Mouse (Mus musculus) ovary, postnatal 36 days (tissue): Measurements from ENCODE around the gene Hao1.

ENCODE experiments used
- DNase-seq: peaks from one replicate; pipeline ENCODE4 v3.0.0; 2022; ENCODE audit warnings: low spot score, mixed read lengths

The Hao1 gene

DNA sequence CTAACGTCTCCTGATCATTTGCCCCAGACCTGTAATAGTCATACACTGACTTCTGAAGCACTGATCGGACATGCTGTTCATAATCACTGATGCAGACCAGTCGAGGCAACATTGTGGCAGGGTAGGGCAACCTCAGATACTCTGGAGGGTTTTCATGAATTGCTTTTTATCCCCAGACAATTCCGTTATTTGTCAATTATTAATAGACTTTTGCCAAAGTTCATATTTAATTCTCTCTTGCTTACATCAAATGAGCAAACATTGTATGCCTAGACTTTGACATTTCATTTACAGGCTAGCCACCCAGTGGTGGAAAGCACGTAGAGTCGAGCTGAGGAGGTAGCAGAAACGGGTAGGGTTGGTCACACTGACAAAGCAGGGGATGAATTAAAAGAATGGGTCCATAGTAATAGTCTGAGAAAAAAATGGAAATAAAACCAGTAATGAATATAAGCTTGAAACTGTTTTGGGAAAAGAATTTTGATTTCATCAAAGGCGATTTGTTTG, at the start of gene Hao1:
TSS of gene Hao1 (minus strand) at position 148 of the 507 bp plus-strand sequence.
- no peak for DNase-seq

DNA sequence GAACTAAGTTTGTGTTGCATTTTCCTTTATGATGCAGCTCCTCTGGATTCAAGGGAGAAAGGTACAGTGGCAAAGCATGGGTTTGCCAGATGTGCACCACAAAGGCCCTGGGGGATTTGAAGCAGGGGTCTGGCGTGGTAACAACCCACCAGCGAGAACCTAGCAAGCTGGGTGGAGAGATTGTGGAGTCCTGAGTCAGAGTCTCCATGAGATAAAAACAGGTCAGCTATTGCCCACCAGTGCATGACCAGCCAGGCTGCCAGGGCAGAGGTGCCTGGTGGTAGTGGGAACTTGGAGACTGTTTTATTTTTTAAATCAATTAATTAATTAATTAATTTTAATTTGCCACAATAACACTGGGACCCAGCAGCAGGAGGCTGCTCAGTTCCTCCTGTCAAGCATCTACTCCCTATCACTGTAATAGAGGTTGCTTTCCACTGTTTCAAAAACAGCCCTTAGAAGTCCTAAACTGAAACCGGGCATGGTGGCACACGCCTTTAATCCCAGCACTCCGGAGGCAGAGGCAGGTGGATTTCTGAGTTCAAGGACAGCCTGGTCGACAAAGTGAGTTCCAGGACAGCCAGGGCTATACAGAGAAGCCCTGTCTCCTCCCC, 37.0 kb upstream of the Hao1 start:
- no peak for DNase-seq

DNA sequence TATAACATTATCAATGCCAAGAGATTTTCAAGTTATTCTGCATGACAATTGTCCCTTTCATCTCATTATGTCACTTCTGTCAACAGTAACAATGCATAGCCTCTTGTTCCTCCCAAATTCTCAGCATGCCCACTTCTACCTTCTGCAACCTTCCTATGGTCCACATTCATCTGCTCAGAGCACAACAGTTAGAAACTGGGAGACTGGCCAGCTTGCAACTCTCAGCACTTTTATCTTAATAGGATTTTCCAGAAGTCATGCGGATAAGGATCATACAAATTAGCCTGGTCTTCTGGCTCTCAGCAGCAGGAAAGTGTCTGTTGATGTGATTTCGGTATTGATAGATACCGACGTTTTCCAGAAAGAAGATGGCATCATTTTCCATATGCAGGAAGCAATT, 31.1 kb upstream of the Hao1 start:
- no peak for DNase-seq

DNA sequence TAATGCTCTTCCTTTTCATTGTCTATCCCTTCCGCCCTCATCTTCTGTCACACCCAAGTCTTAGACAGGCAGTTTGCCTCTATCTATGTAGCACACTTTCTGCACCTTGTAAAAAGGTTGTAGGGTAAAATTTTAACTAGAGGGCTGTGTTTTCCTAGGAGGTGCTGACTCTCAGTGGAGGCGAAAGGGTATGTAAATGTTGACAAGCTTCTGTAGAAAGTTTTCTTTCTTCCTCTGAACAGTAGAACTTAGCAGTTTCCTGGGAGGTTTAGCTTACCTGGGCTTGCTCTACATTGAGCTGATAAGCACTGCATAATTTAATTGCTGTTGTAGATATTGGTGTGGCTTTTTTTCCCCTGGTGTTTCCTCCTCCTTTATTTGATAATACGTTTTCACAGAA, 5.3 kb upstream of the Hao1 start:
- no peak for DNase-seq

DNA sequence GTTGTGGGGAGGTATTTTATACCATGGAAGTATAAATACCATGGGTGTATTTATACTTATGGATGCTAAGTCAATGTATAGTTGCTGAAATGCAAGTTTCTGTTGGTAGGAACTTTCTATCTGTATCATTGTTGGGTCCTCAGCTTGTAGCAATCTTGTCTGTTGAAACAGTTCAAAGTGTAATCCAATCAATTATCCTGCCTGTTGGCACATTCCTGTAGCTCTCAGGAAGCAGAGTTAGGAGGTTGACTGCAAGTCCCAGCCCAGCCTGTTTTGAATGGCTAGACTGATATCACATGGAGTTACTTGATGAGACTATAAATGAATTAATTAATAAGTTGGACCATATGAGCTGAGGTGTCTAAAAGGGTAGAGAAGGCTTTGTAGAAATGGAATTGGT, 1.8 kb downstream of the Hao1 start:
- no peak for DNase-seq

DNA sequence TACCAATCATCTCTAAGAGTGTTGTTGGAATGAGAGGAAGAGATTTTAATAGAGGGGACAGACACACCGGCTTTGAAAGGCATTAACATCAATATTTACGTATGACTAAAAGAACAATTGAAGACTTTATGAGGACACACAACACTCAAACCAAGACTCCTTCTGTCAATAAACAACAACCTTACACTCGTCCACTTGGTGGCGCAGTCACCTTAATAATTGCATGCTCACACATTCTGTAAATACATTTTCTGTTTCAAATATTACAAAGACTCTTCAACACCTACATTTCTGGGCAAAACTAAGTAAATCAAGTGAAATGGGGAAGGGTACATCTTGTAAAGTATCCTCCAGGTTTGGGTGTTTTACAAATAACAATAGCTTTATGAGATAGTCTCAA, 4.4 kb downstream of the Hao1 start:
- peak; percentile 25 for DNase-seq

DNA sequence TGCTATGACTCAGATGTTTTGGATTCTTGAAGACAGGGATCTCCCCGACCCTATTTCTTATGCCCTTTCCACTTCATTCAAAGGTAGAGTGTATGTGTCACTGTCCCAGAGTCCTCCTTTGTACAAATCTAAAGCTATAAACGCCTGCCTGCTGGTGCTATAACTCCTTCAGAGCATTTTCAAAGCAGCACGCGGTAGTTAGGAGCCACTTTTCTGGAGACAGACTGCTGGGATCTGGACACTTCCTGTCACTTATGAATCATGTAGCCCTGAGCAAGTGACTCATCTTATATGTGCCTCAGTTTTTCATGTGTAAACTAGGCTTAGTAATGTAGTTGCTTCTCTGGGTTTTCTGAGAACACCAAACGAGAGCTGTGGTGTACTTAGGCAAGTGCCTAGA, 9.1 kb downstream of the Hao1 start:
- DNase-seq: no peak

DNA sequence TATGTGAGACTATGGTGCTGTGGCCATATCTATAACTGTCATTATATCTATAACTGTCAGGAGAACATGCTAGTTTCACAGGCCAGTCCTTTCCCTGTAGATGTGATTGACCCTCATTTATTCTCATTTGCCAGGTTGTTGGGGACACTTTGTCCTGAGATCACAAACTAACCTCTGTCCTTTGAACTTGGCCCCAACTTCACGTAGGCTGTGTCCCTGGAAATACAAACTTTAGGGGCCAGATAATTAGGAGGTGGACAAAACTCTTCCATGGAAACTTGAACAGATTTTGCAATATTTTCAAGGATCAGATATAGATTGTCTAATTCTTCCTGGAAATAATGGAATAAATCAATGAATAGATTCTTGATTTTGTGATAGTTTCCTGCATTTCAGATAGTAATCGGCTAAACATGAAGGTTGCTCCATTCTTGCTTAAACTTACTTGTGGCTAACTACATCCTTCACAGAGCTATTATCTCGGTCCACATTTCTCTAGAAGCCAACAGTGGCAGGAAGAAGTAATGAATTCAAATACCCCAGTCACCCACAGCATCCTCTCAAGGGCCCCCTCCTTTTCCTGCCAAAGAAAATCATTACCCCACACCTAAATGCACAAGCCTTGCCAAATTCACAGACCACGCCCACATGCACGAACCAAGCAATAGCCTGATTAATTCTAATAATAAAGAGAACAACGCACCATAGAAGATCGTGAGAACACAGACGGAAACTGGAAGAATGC, 9.7 kb downstream of the Hao1 start:
- DNase-seq: no peak

DNA sequence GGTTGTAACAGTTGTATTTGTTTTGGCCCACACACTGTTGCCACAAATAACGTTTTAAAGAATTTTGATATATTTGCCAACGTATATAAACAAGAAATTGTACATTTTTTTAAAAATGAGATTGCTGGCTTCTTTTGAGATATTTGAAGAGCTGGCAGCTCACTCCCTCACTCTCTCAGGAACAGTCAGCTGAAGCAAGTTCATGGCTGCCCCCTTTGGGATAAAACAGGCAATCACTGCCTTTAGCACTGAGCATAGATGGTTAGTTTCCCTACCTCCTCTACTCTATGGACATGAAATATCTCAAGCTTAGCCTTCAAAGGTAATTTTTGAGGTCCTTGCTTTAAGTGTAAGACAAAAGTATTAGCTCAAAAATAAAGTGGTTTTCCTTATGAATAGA, 10.7 kb downstream of the Hao1 start:
- no peak for DNase-seq

DNA sequence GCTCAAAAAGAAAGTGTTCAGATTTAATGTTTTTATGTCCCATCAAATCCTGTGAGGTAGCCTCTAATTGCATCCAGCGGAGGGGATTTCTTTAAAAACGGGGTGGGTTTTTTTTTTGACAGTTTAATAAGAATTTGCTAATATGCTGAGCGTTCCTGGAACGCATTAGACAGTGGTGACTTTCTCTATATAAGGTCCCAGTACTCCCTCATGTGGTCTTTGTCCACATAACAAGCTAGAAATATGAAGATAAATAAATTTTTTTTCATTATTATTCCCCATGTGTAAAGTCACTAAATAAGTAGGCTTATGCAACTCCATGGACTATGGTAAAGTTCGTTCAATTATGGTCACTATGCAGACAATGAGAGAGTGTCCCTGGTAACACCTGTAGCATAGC, 13.1 kb downstream of the Hao1 start:
- no peak for DNase-seq

DNA sequence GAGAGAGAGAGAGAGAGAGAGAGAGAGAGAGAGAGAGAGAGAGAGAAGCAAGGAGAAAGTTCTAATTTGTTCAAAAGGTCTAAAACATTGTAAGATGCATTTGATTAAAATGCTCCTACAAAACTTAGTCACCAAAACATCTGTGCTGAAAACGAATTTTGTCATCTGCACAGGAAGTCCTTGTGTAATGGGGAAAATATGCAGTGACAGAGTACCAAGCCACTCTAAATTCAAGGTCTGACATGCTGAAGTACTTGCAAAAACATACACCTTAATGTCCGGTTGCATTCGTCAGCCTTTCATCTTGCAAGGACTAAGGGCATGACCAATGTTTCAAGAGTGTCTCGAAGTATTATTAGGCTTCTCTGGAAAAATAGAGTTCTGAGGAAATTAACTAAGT, 15.7 kb downstream of the Hao1 start:
- no peak for DNase-seq

DNA sequence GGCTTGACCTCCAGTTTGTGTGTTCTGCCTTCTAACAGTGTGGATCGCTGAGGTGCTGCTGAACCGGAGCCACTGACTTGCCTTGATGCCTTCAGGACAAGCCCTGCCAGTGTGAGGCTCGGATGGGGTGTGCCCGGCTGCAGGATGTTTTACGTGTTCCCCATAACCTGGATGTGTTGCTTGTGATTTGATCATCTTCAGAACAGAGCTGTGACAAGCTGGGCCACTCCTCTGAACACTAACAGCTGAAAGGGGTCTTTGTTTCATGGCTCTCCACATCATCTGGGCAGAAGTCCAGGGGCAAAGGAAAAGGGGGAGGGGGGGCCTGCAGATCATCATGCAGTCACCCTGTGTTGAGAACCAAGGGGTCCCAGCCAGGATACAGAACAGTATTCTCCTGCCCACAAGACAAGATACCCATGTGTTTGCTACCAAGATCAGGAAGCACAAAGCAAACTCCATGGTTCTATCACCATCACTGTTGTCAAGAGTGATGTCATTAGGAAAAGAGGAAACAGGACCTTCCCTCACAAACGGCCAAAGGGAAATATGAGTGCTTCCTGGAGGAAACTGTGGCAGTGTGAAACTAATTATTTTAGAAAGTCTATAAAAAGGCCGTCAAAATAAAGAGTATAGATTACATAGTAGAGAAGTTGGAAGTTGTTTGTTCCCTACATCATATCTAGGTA, 25.9 kb downstream of the Hao1 start:
- no peak for DNase-seq

DNA sequence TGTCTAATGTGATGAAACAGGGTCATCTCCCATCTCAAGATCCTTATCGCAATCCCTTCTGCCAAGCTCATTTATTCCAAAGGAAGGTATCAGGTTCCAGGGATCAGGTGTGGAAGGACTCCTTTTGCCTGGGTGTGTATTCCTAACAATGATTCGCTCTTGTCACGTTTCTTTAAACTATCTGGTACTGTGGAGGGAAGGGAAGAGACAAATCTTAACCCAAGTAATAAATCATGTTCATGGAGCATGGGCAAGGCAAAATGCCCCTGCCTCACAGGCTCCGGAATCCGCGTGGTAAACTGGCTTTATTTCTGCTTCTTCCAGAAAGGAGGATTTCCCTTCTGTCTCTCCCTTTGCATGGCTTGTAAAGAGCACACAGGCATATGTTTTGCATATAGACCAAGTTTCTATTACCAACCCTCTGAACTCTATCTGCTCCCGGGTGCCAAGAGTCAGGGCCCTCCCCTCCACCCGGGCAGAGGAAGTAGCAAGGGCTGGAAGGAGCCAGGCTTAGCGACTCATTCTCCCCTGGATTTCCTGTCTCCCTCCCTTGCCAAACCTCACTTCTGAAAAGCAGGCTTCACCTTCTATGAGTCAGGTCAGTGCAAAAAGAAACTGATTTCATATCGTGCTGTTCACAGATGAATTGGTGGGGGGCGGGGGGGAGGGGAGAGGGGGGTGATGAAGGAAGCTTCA, 26.6 kb downstream of the Hao1 start:
- DNase-seq: no peak

DNA sequence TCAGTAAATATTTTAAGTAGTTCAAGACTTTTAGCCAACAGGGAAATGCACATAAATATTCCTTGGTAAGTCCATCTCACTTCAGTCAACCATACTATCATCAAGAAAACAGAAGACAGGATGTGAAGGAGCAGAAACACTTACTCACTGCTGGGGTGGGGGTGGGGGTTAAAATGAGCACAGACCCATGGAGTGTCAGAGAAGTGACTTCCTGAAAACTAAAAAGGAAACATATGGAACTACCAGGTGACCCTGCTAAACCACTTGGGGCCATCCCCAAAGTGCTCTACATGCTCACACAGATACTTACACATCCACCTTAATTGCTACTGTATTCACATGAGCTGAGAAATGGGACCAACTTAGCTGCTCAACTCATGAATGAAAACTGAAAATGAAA, 36.1 kb downstream of the Hao1 start:
- DNase-seq: no peak

DNA sequence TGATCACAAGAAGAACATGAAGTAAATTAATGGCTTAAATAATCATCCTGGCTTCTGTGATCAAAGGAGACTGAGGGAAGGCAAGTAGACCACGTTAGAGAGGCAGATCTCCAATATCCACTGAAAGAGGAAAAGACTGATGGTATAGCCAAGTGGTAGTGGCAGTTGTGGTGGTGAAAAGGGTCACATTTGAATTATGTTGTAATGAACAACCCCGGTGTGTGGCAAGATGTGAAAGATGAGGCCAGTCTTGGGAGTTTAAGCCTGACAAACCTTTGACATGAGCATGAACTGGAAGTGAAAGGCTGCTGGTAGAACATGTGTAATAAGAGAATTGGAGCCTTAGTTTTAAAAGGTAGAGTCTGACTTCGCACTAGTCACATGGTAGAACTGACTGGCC, 54.4 kb downstream of the Hao1 start:
- no peak for DNase-seq

DNA sequence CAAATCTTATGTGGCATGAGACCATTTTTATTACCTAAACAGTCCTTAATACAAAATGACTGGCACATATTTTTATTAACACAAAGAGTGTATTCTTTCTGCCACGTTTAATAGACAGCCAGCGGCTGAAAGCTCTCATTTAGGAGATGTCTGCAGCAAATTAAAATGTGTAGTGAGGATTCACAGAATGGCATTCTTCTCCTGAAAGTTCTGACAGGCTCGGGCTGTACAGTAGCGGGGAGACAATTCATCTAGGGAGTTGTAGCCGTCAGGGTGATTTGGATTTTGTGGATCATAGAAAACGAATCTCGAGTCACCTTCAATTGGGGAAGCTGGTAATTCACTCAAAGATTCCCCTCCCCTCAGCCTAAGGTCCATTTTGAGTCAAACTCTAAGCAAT, 55.7 kb downstream of the Hao1 start:
- no peak for DNase-seq

DNA sequence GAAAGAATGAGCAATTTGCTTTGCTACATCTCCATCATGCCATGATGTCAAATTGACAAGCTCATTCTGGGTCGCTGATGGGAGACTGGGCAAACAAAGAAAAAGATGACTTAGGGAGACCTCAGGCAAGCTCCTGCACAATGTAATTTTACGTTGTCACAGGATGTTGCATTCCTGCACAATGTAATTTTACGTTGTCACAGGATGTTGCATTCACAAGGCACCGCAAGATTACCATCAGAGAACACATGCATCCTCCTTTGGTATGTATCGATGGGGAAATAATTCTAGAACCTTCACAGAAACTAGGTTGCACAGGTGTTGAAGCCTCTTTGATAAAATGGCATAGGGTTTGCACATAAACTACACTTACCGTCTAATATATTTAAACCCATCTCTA, 65.5 kb downstream of the Hao1 start:
- no peak for DNase-seq

DNA sequence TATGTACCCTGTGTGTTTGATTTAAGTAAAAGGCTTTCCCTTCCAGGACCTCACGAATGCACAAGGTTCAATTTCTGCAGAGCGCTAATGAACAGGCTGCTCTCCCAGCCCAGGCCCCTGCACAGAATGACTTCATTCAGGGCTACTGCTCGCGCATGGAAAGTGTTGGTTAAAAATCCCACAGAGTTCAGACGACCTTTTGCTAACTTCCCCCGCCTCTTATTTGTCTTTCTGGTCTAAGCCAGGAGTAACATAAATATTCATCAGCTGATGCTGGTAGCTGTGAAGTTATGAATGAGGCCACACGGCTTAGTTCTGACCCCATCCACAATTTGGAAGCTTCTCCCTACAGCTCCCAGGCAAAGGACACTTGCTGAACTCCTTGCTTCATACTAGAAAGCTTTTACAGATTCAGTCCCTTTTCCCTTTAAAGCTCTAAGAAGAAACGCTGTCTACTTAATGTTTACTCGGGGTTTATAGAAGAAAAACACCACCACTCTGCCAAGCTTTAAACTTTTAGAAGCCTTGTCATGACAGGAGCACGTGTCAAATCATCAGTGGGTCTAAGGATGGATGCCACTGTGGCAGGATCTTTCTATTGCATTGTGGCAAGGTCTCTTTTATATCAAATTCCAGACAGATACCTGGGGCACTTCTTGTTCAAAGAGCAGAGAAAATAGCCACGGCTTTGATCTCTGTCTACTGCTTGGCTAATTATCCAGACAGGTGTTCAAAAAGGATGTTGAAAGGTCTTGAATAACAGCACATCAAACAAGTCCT, 67.9 kb downstream of the Hao1 start:
- no peak for DNase-seq

DNA sequence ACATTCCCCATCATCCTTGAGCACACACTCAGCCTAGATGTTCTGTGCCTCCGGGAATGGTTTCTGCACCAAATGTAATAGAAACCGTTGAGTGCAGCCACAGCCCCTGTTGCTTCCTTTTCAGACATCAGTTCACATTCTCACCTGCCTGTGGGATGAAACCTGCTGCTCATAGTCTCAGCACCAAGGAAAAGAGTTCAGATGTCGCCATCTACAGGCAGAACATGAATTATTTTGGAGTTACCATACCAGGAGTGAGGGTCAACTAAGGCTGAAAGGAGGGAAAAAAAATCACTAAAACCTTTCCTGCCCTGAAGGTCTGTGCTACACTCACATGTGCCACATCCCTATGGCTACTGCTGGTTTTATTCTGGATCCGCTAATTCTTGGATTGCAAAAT, 71.5 kb downstream of the Hao1 start:
- no peak for DNase-seq

DNA sequence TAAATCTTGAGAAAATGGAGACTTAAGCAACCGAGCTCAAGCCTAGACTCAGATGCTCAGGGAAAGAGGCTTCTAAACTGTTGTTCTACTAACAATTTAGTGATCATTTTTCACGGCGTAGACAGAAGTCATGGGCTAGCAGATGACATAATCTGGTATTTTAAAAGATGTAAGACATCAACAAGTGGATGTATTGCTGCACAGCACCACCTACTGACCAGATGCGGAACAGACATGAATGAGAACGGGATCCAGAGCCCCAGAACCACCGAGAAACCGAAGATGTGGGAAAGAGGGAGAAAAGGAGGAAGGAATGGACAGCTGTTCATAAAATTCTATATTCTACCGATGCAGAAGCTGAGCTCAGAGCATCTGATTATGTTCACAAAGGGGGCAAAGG, 72.4 kb downstream of the Hao1 start:
- peak; percentile 50 for DNase-seq

DNA sequence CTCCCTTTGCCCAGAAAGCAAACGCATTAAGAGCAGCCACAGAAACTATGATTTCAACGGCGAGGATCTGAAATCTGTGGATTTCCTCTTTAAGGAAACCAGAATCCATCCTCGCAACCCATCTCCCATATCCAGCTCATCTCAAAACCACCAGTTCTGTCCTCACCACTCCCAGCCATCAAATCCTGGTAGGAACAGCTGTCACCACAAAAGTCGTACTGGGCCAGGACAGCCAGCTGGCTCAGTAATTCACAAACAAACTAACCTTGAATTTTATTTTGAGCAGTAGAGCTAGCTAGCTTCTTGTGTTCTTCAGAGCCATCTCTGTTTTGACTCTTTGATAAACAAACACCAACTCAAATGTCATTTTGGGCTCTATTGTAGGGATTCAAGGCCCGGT, 73.0 kb downstream of the Hao1 start:
- no peak for DNase-seq

DNA sequence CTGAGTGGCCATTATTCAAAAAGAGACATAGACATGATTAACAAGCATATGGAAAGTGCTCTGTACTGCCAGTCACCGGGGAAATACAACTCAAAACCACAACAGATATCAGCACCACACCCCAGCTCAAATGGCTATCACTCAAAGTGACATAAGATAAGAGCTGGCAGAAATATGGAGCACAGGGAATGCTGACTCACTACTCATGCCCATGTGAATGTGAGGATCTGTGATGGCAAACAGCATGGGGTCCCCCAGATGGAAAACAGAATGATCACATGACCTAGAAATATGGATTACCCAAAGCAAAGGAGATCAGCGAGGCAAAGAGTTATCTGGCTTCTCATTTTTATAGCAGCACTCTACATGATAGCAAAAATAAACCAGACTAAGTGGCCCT, 89.0 kb downstream of the Hao1 start:
- no peak for DNase-seq
